Mouse (Mus musculus): Measurements from ENCODE around the gene S100a10. TPM values are rescaled to one million over a fixed set of nuclear protein-coding genes. Genes with fewer than 3 reads are reported as not detected.
A peak's percentile ranks its signal among the peaks of the same experiment; 100 is the strongest.

S100a10 gene
- polyA plus RNA-seq, 1 experiment from 2014 or later: 430 TPM

DNA sequence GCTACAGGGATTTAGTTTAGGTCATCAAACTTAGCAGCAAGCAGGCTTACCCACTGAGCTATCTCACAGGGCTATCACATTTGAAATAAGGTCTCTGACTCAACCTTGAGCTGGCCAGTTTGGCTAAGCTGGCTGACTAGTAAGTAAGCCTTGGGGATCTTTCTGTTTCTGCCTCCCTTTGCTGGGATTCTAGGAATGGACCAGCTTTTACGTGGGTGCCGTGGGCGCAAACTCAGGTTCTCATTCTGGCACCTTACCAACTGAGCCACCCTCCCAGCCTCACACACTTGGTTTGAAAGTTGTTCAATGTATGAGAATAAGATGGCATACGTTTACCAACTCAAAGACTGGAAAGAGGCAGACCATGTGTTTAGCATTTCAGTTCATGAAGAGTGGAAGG, 8.3 kb downstream of the S100a10 start:
- H3K4me3 ChIP-seq (ENCODE audit: low read depth, low read length): no peak overlapping the region
- ATAC-seq (ENCODE audit: insufficient number of reproducible peaks, insufficient read depth, low FRiP score, low read depth): no peak
- peaks cover 17% of the 10 kb centered on the region; the same call in 1 of the 2 replicates for H3K36me3 ChIP-seq (ENCODE audit: control insufficient read depth, insufficient read depth, low read length)
- H3K9me3 ChIP-seq (ENCODE audit: control insufficient read depth, low read depth, low read length): no peaks in the 10 kb centered on the region
- no peak overlapping the region for H3K4me2 ChIP-seq (replicated peaks; ENCODE audit: low read depth, low read length)
- no peak overlapping the region for H3K9ac ChIP-seq (replicated peaks; ENCODE audit: low read depth, low read length)
- no peaks in the 10 kb centered on the region for H3K27me3 ChIP-seq (ENCODE audit: control insufficient read depth, insufficient read depth, low read length)
- WGBS: 96% methylated on average over 4 of the region's 4 CpGs
- H3K27ac ChIP-seq (ENCODE audit: low read length): no peak overlapping the region
- H3K4me1 ChIP-seq (ENCODE audit: control insufficient read depth, insufficient read depth, low read length): no peaks in the 10 kb centered on the region

DNA sequence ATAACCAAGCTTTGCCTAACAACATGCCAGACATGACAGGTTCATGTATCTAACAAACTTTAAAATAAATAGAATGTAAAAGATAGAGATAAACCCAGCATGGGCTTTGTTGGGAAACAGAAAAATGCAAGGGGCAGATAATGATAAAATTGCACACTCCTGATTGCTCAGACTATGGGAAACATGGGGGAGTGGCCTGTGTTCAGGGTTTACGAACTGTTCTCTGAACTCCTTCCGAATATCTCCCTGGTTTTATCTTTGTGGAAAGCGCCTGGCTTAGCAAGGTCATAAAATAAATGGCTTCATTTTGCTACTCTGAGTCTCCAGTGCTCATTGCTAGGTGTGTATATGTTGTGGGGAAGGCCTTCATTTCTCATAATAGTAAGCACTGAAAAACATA, 12.0 kb downstream of the S100a10 start:
- Histone ChIP-seq H3K4me3 (ENCODE audit: low read depth, low read length) (no peak overlapping the region), H3K9ac (replicated peaks; ENCODE audit: low read depth, low read length) (no peak overlapping the region), H3K27me3 (ENCODE audit: control insufficient read depth, insufficient read depth, low read length) (no peaks in the 10 kb centered on the region), H3K27ac (ENCODE audit: low read length) (no peak overlapping the region), H3K4me1 (ENCODE audit: control insufficient read depth, insufficient read depth, low read length) (no peaks in the 10 kb centered on the region), H3K36me3 (ENCODE audit: control insufficient read depth, insufficient read depth, low read length) (peaks cover 10% of the 10 kb centered on the region; the same call in 1 of the 2 replicates), H3K4me2 (replicated peaks; ENCODE audit: low read depth, low read length) (no peak overlapping the region), H3K9me3 (ENCODE audit: control insufficient read depth, low read depth, low read length) (no peaks in the 10 kb centered on the region)
- ATAC-seq (ENCODE audit: insufficient number of reproducible peaks, insufficient read depth, low FRiP score, low read depth): no peak
- 84% methylated on average over 3 of the region's 3 CpGs for WGBS

DNA sequence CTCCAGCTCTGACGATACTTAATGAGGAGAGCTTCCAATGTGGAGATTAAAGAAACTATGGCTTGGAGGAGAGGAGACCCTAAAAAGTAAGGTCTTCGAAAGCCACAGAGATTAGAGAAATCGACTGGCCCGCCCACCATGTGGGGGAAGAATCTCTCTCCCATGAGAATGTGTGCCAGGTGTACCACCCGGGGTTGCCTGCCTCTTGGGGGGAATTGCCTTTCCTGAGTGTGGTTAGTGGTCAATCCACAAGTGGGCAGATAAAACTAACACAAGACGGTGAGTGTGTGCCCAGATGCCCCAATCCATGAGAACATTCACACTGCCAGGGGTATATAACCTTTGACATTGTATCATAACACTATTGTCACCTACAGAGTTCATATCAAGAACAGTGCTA, 12.8 kb downstream of the S100a10 start:
- ATAC-seq (ENCODE audit: insufficient number of reproducible peaks, insufficient read depth, low FRiP score, low read depth): no peak
- Histone ChIP-seq H3K4me1 (ENCODE audit: control insufficient read depth, insufficient read depth, low read length) (no peaks in the 10 kb centered on the region), H3K9ac (replicated peaks; ENCODE audit: low read depth, low read length) (no peak overlapping the region), H3K27ac (ENCODE audit: low read length) (no peak overlapping the region; the same call in 1 of the 2 replicates), H3K9me3 (ENCODE audit: control insufficient read depth, low read depth, low read length) (no peaks in the 10 kb centered on the region), H3K4me2 (replicated peaks; ENCODE audit: low read depth, low read length) (no peak overlapping the region), H3K27me3 (ENCODE audit: control insufficient read depth, insufficient read depth, low read length) (no peaks in the 10 kb centered on the region), H3K36me3 (ENCODE audit: control insufficient read depth, insufficient read depth, low read length) (peaks cover 5% of the 10 kb centered on the region; the same call in 1 of the 2 replicates), H3K4me3 (ENCODE audit: low read depth, low read length) (no peak overlapping the region)
- 93% methylated on average over 6 of the region's 6 CpGs for WGBS

DNA sequence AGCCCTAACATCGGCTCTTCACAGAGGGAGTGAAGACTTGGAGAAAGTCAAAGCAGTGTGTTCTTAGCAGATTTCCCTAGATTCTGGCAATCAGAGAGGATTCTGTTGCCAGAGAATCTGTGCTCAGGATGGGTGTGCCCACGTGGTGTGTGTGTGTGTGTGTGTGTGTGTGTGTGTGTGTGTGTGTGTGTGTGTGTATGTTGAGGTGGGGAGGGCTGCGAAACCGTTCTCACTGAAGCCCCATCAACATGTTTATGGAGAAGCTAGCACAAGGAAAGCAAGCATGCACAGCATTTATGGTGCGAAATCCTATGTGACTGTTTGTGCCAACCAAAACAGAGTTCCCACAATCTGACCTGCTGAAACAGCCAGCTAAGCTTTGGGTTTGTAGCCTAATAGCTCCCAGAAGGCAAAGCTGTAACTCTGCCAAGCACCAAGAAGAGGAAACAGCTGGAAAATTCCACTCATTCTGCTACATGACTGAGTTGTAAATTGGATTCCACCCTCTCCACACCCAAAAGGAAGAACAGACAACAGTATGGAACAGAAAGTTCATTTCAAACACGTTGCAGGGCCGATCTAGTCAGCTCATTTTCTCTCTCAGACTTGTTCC, 13.7 kb downstream of the S100a10 start:
- no peak overlapping the region for H3K4me2 ChIP-seq (replicated peaks; ENCODE audit: low read depth, low read length)
- WGBS: 51% methylated on average over 7 of the region's 7 CpGs
- peaks cover 5% of the 10 kb centered on the region; the same call in 1 of the 2 replicates for H3K36me3 ChIP-seq (ENCODE audit: control insufficient read depth, insufficient read depth, low read length)
- ATAC-seq (ENCODE audit: insufficient number of reproducible peaks, insufficient read depth, low FRiP score, low read depth): no peak
- no peaks in the 10 kb centered on the region for H3K4me1 ChIP-seq (ENCODE audit: control insufficient read depth, insufficient read depth, low read length)
- H3K27me3 ChIP-seq (ENCODE audit: control insufficient read depth, insufficient read depth, low read length): no peaks in the 10 kb centered on the region
- H3K9me3 ChIP-seq (ENCODE audit: control insufficient read depth, low read depth, low read length): no peaks in the 10 kb centered on the region
- no peak overlapping the region for H3K9ac ChIP-seq (replicated peaks; ENCODE audit: low read depth, low read length)
- H3K4me3 ChIP-seq (ENCODE audit: low read depth, low read length): no peak overlapping the region
- peak overlapping the region; percentile 33; the same call in 1 of the 2 replicates for H3K27ac ChIP-seq (ENCODE audit: low read length)

DNA sequence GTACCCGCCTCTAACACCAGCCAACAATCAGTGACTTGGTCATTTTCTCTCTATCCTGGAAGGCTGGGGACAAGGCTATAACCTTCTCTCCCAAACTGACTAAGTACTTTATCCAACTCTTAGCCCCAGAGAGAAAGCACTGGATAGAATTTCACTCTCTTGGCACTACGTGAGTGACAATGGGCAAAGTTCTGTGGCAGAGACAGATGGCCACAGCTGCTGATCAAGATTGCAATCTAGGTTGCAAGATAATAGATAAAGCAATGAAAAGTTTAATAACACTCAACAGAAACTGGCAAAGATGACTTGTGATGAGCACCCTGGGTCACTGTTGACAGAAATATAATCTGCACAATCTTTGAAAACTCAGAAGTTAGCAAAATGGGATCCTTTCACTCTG, 14.2 kb downstream of the S100a10 start:
- Histone ChIP-seq H3K27ac (ENCODE audit: low read length) (peak overlapping the region; percentile 33; the same call in 1 of the 2 replicates), H3K9ac (replicated peaks; ENCODE audit: low read depth, low read length) (no peak overlapping the region), H3K4me3 (ENCODE audit: low read depth, low read length) (no peak overlapping the region), H3K27me3 (ENCODE audit: control insufficient read depth, insufficient read depth, low read length) (no peaks in the 10 kb centered on the region), H3K4me2 (replicated peaks; ENCODE audit: low read depth, low read length) (no peak overlapping the region), H3K9me3 (ENCODE audit: control insufficient read depth, low read depth, low read length) (no peaks in the 10 kb centered on the region), H3K4me1 (ENCODE audit: control insufficient read depth, insufficient read depth, low read length) (no peaks in the 10 kb centered on the region), H3K36me3 (ENCODE audit: control insufficient read depth, insufficient read depth, low read length) (peaks cover 5% of the 10 kb centered on the region; the same call in 1 of the 2 replicates)
- 47% methylated on average over 2 of the region's 2 CpGs for WGBS
- ATAC-seq (ENCODE audit: insufficient number of reproducible peaks, insufficient read depth, low FRiP score, low read depth): no peak

DNA sequence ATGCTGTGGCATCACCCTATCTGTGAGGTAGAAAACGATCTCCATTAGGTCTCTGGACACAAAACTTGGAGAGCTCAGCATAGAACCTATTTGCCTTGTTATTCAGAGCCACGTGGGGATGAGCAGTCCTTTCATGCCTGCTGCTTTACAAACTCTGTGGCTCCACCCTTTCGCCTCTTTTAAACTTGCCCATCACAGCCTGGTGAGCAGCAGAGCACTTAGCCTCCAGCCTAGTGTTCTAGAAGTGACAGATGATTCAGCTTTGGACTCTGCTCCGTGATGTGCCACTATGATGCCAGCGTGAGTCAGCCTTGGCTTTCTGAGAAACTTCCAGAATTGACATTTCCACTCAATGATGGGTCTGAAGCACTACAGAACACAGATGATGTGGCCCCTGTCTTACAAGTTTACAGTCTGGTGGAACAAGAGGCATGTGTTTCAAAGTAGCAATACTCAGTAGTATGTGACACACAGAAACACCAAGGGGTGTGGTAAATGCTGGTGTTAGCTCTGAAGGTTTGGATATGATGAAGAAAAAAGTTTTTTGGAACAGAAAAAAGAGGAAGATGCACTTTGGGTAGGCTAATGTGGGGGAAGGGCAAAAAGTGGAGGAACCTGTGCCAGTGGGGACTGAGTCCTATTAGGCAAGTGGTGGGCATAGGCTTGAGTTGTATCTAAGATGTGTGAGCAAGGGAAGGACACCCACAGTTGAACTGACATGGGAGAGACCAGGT, 17.3 kb downstream of the S100a10 start:
- Histone ChIP-seq H3K27ac (ENCODE audit: low read length) (no peak overlapping the region), H3K4me2 (replicated peaks; ENCODE audit: low read depth, low read length) (no peak overlapping the region), H3K9me3 (ENCODE audit: control insufficient read depth, low read depth, low read length) (no peaks in the 10 kb centered on the region), H3K27me3 (ENCODE audit: control insufficient read depth, insufficient read depth, low read length) (no peaks in the 10 kb centered on the region), H3K36me3 (ENCODE audit: control insufficient read depth, insufficient read depth, low read length) (no peaks in the 10 kb centered on the region), H3K4me3 (ENCODE audit: low read depth, low read length) (no peak overlapping the region), H3K9ac (replicated peaks; ENCODE audit: low read depth, low read length) (no peak overlapping the region), H3K4me1 (ENCODE audit: control insufficient read depth, insufficient read depth, low read length) (no peaks in the 10 kb centered on the region)
- 71% methylated on average over 5 of the region's 5 CpGs for WGBS
- no peak for ATAC-seq (ENCODE audit: insufficient number of reproducible peaks, insufficient read depth, low FRiP score, low read depth)

DNA sequence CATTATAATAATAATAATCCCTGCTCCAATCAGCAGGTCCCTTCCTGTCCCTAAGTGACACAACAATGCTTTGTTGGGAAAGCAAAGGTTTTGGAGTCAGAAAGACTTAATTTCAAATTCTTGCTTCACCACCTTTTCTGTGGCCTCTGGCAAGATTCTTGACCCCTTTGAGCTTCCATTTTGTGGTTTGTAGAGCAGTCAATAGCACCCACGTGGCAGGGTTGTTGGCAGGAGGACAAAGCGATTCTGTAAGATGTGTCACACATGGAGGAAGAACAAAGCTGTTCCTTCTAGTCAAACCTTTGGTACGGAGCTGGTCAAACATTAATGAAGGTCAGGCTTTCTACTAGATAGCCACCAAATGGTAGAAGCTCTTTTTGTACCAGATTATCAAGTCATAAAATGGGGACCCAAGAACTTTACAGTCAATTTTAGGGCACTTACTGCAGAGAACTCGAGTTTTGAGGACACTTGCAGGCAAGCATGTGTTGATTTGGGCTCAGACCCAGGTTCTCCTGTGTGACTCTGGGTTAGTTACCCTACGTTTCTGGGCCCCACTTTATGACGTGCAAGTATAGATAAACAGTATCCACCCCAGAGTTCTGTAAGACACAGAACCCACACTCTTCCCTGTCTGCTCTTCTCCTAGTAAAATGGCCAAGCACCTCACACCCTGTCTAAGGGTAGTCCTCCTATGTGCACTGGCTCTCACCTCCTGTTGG, 24.6 kb downstream of the S100a10 start:
- ATAC-seq (ENCODE audit: insufficient number of reproducible peaks, insufficient read depth, low FRiP score, low read depth): no peak; the same call in 1 of the 2 replicates
- H3K4me1 ChIP-seq (ENCODE audit: control insufficient read depth, insufficient read depth, low read length): no peaks in the 10 kb centered on the region
- no peak overlapping the region; the same call in 1 of the 2 replicates for H3K27ac ChIP-seq (ENCODE audit: low read length)

DNA sequence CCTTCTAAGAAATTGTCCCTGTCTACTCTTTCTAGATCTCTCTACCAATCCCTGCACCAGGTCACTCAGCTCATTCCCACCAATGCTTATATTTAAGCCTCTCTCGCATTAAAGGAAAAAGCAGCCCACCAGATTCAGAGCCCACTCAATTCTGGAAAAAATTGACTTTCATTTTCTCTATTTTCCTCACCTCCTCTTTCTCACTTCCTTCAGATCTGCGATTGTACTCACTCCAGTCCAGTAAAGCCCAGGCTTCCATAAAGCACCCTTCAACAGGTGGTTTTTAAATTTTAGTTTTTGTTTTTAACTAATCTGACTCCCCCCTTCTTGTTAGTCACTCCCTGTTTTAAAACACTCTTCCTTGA, 25.1 kb downstream of the S100a10 start:
- H3K27me3 ChIP-seq (ENCODE audit: control insufficient read depth, insufficient read depth, low read length): no peaks in the 10 kb centered on the region
- no peak for ATAC-seq (ENCODE audit: insufficient number of reproducible peaks, insufficient read depth, low FRiP score, low read depth)
- H3K27ac ChIP-seq (ENCODE audit: low read length): no peak overlapping the region; the same call in 1 of the 2 replicates
- H3K4me2 ChIP-seq (replicated peaks; ENCODE audit: low read depth, low read length): no peak overlapping the region
- H3K9me3 ChIP-seq (ENCODE audit: control insufficient read depth, low read depth, low read length): no peaks in the 10 kb centered on the region
- 89% methylated on average over 2 of the region's 2 CpGs for WGBS
- H3K9ac ChIP-seq (replicated peaks; ENCODE audit: low read depth, low read length): no peak overlapping the region
- H3K36me3 ChIP-seq (ENCODE audit: control insufficient read depth, insufficient read depth, low read length): no peaks in the 10 kb centered on the region
- H3K4me1 ChIP-seq (ENCODE audit: control insufficient read depth, insufficient read depth, low read length): no peaks in the 10 kb centered on the region
- H3K4me3 ChIP-seq (ENCODE audit: low read depth, low read length): no peak overlapping the region

More for the DNA sequence above, 24.6 kb downstream of the S100a10 start:
- H3K4me2 ChIP-seq (replicated peaks; ENCODE audit: low read depth, low read length): no peak overlapping the region
- H3K4me3 ChIP-seq (ENCODE audit: low read depth, low read length): no peak overlapping the region
- H3K9ac ChIP-seq (replicated peaks; ENCODE audit: low read depth, low read length): no peak overlapping the region
- no peaks in the 10 kb centered on the region for H3K36me3 ChIP-seq (ENCODE audit: control insufficient read depth, insufficient read depth, low read length)
- WGBS: 59% methylated on average over 6 of the region's 6 CpGs
- no peaks in the 10 kb centered on the region for H3K27me3 ChIP-seq (ENCODE audit: control insufficient read depth, insufficient read depth, low read length)
- H3K9me3 ChIP-seq (ENCODE audit: control insufficient read depth, low read depth, low read length): no peaks in the 10 kb centered on the region

Data from stomach, embryonic 14.5 days (tissue).